Comparison of ENCODE assay signal across 8 mouse cellular contexts in genomic region chr13:73764256-73764775, GRCm38 (mm10). TPM values are rescaled to one million over a fixed set of nuclear protein-coding genes. Genes with fewer than 3 reads are reported as not detected.
DNase-seq lines count a peak whose midpoint lies in the region; ATAC-seq and TF ChIP-seq lines count a peak whose summit lies in the region.

No protein-coding gene starts in this region.

- WGBS in hindbrain, embryonic 11.5 days, result 1% methylated on average over 11 of the region's 11 CpGs
- WGBS in limb, embryonic 13.5 days, result under 1% methylated on average over 11 of the region's 11 CpGs
- WGBS in neural tube, embryonic 12.5 days, result 0% methylated on average over 11 of the region's 11 CpGs

- H3K4me2 ChIP-seq in hindbrain, embryonic 11.5 days (replicated peaks; ENCODE audit: low read depth, low read length), result peak overlapping the region; percentile 90
- peak overlapping the region; percentile 92 for H3K4me2 ChIP-seq in limb, embryonic 13.5 days (replicated peaks)
- H3K4me2 ChIP-seq in neural tube, embryonic 12.5 days (replicated peaks), result peak overlapping the region; percentile 80

- no peaks in the 10 kb centered on the region for H3K4me1 ChIP-seq in cortical plate, adult 2 months (ENCODE audit: control insufficient read depth, insufficient read depth, low read length)
- H3K4me1 ChIP-seq in hindbrain, embryonic 11.5 days (replicated peaks; ENCODE audit: control insufficient read depth, insufficient read depth, low read length), result no peaks in the 10 kb centered on the region
- H3K4me1 ChIP-seq in limb, embryonic 13.5 days, result peaks cover 46% of the 10 kb centered on the region
- H3K4me1 ChIP-seq in neural tube, embryonic 12.5 days, result peaks cover 30% of the 10 kb centered on the region

- no peak for TF ChIP-seq POLR2A in cortical plate, adult 2 months (IDR thresholded peaks at IDR 0.05; ENCODE audit: extremely low read depth, insufficient read depth, low read length)

- peak; percentile 18 for DNase-seq in CD4-positive, CD25-positive, alpha-beta regulatory T cell, adult 2 months (ENCODE audit: low read depth, low spot score)
- peak; percentile 65 for DNase-seq in hindbrain, embryonic 11.5 days (ENCODE audit: low spot score)
- no peak for DNase-seq in thymus, postnatal 25 days
- DNase-seq in right cerebral cortex, adult 18-20 months, result no peak

- no peaks in the 10 kb centered on the region for H3K9me3 ChIP-seq in hindbrain, embryonic 11.5 days (ENCODE audit: control insufficient read depth, low read length)
- H3K9me3 ChIP-seq in limb, embryonic 13.5 days, result no peaks in the 10 kb centered on the region
- no peaks in the 10 kb centered on the region for H3K9me3 ChIP-seq in neural tube, embryonic 12.5 days

- H3K9ac ChIP-seq in hindbrain, embryonic 11.5 days (ENCODE audit: low read depth, low read length), result peak overlapping the region; percentile 89
- H3K9ac ChIP-seq in limb, embryonic 13.5 days, result peak overlapping the region; percentile 87
- H3K9ac ChIP-seq in neural tube, embryonic 12.5 days, result peak overlapping the region; percentile 83

- H3K27ac ChIP-seq in cortical plate, adult 2 months (ENCODE audit: insufficient read depth, low read length), result no peak overlapping the region
- H3K27ac ChIP-seq in hindbrain, embryonic 11.5 days (ENCODE audit: low read depth, low read length), result peak overlapping the region; percentile 60; the same call in 1 of the 2 replicates
- H3K27ac ChIP-seq in limb, embryonic 13.5 days, result peak overlapping the region; percentile 61; the same call in 1 of the 2 replicates
- no peak overlapping the region for H3K27ac ChIP-seq in neural tube, embryonic 12.5 days

- ATAC-seq in CD4-positive, CD25-positive, alpha-beta regulatory T cell, adult 4 months, result no peak
- peak; percentile 19 for ATAC-seq in hindbrain, embryonic 11.5 days (ENCODE audit: low FRiP score)
- ATAC-seq in limb, embryonic 13.5 days (ENCODE audit: low FRiP score, low read depth), result no peak
- ATAC-seq in neural tube, embryonic 12.5 days (ENCODE audit: low FRiP score, low read depth), result peak; percentile 27; the same call in 1 of the 2 replicates

- H3K36me3 ChIP-seq in hindbrain, embryonic 11.5 days (ENCODE audit: control insufficient read depth, insufficient read depth, low read length), result no peaks in the 10 kb centered on the region
- H3K36me3 ChIP-seq in limb, embryonic 13.5 days, result peaks cover 7% of the 10 kb centered on the region
- H3K36me3 ChIP-seq in neural tube, embryonic 12.5 days, result 0 out of 2 replicates have a peak, but pooled peaks cover 3% of the 10 kb centered on the region

- peak overlapping the region; percentile 46 for H3K4me3 ChIP-seq in cortical plate, adult 2 months (ENCODE audit: insufficient read depth, low read length)
- peak overlapping the region; percentile 81 for H3K4me3 ChIP-seq in hindbrain, embryonic 11.5 days (ENCODE audit: low read depth, low read length)
- peak overlapping the region; percentile 82 for H3K4me3 ChIP-seq in limb, embryonic 13.5 days
- peak overlapping the region; percentile 67 for H3K4me3 ChIP-seq in neural tube, embryonic 12.5 days

- H3K27me3 ChIP-seq in hindbrain, embryonic 11.5 days (ENCODE audit: control insufficient read depth, insufficient read depth, low read length), result no peaks in the 10 kb centered on the region
- H3K27me3 ChIP-seq in limb, embryonic 13.5 days, result no peaks in the 10 kb centered on the region
- no peaks in the 10 kb centered on the region for H3K27me3 ChIP-seq in neural tube, embryonic 12.5 days (replicated peaks)

- TF ChIP-seq CTCF in cortical plate, adult 2 months (IDR thresholded peaks at IDR 0.05; ENCODE audit: extremely low read depth, insufficient read depth, low read length), result no peak

RNA-seq across cellular contexts. Expression of gene Slc12a7, which starts 31.4 kb away (rescaled TPM):
- polyA plus RNA-seq in CD4-positive, CD25-positive, alpha-beta regulatory T cell, adult 4 months (2017; shearing (Covaris generic)), result 10 to 100 TPM; 37.2 to 50.1 TPM
- polyA plus RNA-seq in cortical plate, adult 2 months (2012; rRNA removed), result 5.8 and 6.0 TPM in 2 replicates
- 34.2 and 34.8 TPM in 2 replicates for polyA plus RNA-seq in hindbrain, embryonic 11.5 days (2014; fragmentation: Nextera tagmentation; extraction: Ambion mirVana)
- 25.6 and 28.2 TPM in 2 replicates for polyA plus RNA-seq in limb, embryonic 13.5 days (2015; fragmentation: Nextera tagmentation; extraction: Ambion mirVana)
- polyA plus RNA-seq in neural tube, embryonic 12.5 days (2016; fragmentation: Nextera tagmentation; extraction: Ambion mirVana), result 31.3 and 32.6 TPM in 2 replicates

RNA-seq across cellular contexts. Expression of gene Slc6a19, which starts 59.7 kb away (rescaled TPM):
- polyA plus RNA-seq in CD4-positive, CD25-positive, alpha-beta regulatory T cell, adult 4 months (2017; shearing (Covaris generic)), result not detected
- 0.28 and 0.79 TPM in 2 replicates for polyA plus RNA-seq in cortical plate, adult 2 months (2012; rRNA removed)
- polyA plus RNA-seq in hindbrain, embryonic 11.5 days (2014; fragmentation: Nextera tagmentation; extraction: Ambion mirVana), result not detected in 2 replicates
- polyA plus RNA-seq in limb, embryonic 13.5 days (2015; fragmentation: Nextera tagmentation; extraction: Ambion mirVana), result 0.04 and 0.05 TPM in 2 replicates
- 0.23 TPM in 2 replicates for polyA plus RNA-seq in neural tube, embryonic 12.5 days (2016; fragmentation: Nextera tagmentation; extraction: Ambion mirVana)

Comparison
In these comparisons a context has a peak if more than half of its experiments do, and no peak if none do; other contexts are left out.
1. DNase-seq: peak in CD4-positive, CD25-positive, alpha-beta regulatory T cell, adult 2 months (single experiment) and hindbrain, embryonic 11.5 days (single experiment); none in thymus, postnatal 25 days (single experiment) and right cerebral cortex, adult 18-20 months (single experiment).
2. ATAC-seq: peak in hindbrain, embryonic 11.5 days (single experiment) and neural tube, embryonic 12.5 days (single experiment); none in CD4-positive, CD25-positive, alpha-beta regulatory T cell, adult 4 months (single experiment) and limb, embryonic 13.5 days (single experiment).
3. H3K27ac ChIP-seq: peak in hindbrain, embryonic 11.5 days (single experiment) and limb, embryonic 13.5 days (single experiment); none in cortical plate, adult 2 months (single experiment) and neural tube, embryonic 12.5 days (single experiment).
4. Peak in every context shown above with its lines, with median percentiles within 50 percentile points of each other: H3K4me3 ChIP-seq, H3K4me2 ChIP-seq and H3K9ac ChIP-seq.